Mouse (Mus musculus) liver, postnatal 0 days (tissue): Measurements from ENCODE around the gene Nadk2.

Experiments
- CTCF ChIP-seq: sonication (generic); IDR thresholded peaks from 2 replicates; pipeline ENCODE4 v1.5.1; 2016; ENCODE audit warnings: antibody characterized with exemption, low read depth
- EP300 ChIP-seq: IDR thresholded peaks from 2 replicates; pipeline ENCODE4 v1.6.1; 2016; ENCODE audit warnings: antibody characterized with exemption, low read depth, mild to moderate bottlenecking

GRCm38 (mm10) chr15:9127051-9127791, 56.2 kb downstream of the Nadk2 start:
- TF ChIP-seq CTCF: no peak
- TF ChIP-seq EP300: no peak
